ENCODE assay signal across 20 mouse cellular contexts in the genomic region with DNA sequence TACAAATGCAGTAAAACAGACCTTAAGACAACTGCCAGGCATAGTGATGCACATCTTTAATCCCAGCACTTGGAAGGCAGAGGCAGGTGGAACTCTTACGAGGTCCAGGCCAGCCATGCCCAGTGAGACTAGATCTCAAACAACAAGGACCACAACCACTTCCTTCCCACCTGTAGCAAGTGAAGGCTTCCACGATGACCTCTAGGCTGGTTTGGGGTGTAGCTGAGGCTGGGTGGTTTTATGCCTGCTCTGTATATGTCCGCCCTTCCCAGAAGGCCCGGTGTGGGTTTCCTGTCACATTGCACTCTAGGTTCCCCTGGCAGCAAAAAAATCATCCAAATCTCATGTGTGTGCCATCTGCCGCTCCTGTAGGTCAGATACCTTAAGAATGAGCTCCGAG. TPM values are rescaled to one million over a fixed set of nuclear protein-coding genes. Genes with fewer than 3 reads are reported as not detected.
DNase-seq lines count a peak whose midpoint lies in the region; ATAC-seq lines count a peak whose summit lies in the region.
"Had no signal": no experiment of that assay in that cellular context is flagged by ENCODE, and none has a peak within 500 bp of the region (broad histone marks: within the 10 kb centered on the region; RNA-seq: fewer than 3 reads in every experiment).

No protein-coding gene starts in this region.

- H3K9ac ChIP-seq in midbrain, embryonic 11.5 days (ENCODE audit: low read length): no peak overlapping the region
- H3K9ac ChIP-seq in midbrain, embryonic 15.5 days: no peak overlapping the region
- H3K9ac ChIP-seq: embryonic facial prominence, embryonic 12.5 days; forebrain, embryonic 15.5 days; heart, embryonic 12.5 days had no signal

- H3K4me3 ChIP-seq in midbrain, embryonic 11.5 days (ENCODE audit: low read depth, low read length): no peak overlapping the region
- H3K4me3 ChIP-seq in midbrain, embryonic 15.5 days: no peak overlapping the region
- H3K4me3 ChIP-seq: embryonic facial prominence, embryonic 12.5 days; forebrain, embryonic 15.5 days; heart, adult 2 months; heart, embryonic 12.5 days had no signal

- H3K27me3 ChIP-seq in midbrain, embryonic 11.5 days (ENCODE audit: control insufficient read depth, insufficient read depth, low read length): no peaks in the 10 kb centered on the region
- H3K27me3 ChIP-seq in midbrain, embryonic 15.5 days (replicated peaks): no peaks in the 10 kb centered on the region
- H3K27me3 ChIP-seq: embryonic facial prominence, embryonic 12.5 days; forebrain, embryonic 15.5 days; heart, embryonic 12.5 days had no signal

- ATAC-seq in midbrain, embryonic 11.5 days (ENCODE audit: low FRiP score): no peak
- no peak for ATAC-seq in midbrain, embryonic 15.5 days (replicated peaks)
- ATAC-seq: forebrain, embryonic 15.5 days; hindbrain, embryonic 16.5 days; inflammation-experienced regulatory T-cells, adult 6 months had no signal

- H3K9me3 ChIP-seq in midbrain, embryonic 11.5 days (ENCODE audit: control insufficient read depth, low read length): no peaks in the 10 kb centered on the region
- no peaks in the 10 kb centered on the region for H3K9me3 ChIP-seq in midbrain, embryonic 15.5 days
- H3K9me3 ChIP-seq: embryonic facial prominence, embryonic 12.5 days; forebrain, embryonic 15.5 days; heart, embryonic 12.5 days had no signal

- peak; percentile 83 for DNase-seq in heart, adult 11 months
- DNase-seq in heart, adult 9 months (ENCODE audit: low spot score in 2 of 2): no peak
- peak; percentile 71 for DNase-seq in midbrain, embryonic 11.5 days (ENCODE audit: low spot score, missing footprints)
- DNase-seq in naive thymus-derived CD4-positive, alpha-beta T cell, adult 2 months (ENCODE audit: low read depth): peak; percentile 35
- no peak for DNase-seq in gastrocnemius, postnatal 25 days
- DNase-seq: adrenal gland, postnatal 10 days; cerebellum, adult 2 months; cerebellum, postnatal 14 days; heart, adult 2 months had no signal

- H3K4me1 ChIP-seq in midbrain, embryonic 11.5 days (ENCODE audit: control insufficient read depth, insufficient read depth, low read length): peaks cover 4% of the 10 kb centered on the region
- H3K4me1 ChIP-seq in midbrain, embryonic 15.5 days: peaks cover 15% of the 10 kb centered on the region

- no peak overlapping the region for H3K4me2 ChIP-seq in midbrain, embryonic 11.5 days
- no peak overlapping the region for H3K4me2 ChIP-seq in midbrain, embryonic 15.5 days
- H3K4me2 ChIP-seq: embryonic facial prominence, embryonic 12.5 days; forebrain, embryonic 15.5 days; heart, embryonic 12.5 days had no signal

- no peak overlapping the region for H3K27ac ChIP-seq in midbrain, embryonic 11.5 days (ENCODE audit: low read depth, low read length)
- no peak overlapping the region for H3K27ac ChIP-seq in midbrain, embryonic 15.5 days
- H3K27ac ChIP-seq: embryonic facial prominence, embryonic 12.5 days; forebrain, embryonic 15.5 days; heart, adult 2 months had no signal

- 95% methylated on average over 6 of the region's 6 CpGs for WGBS in midbrain, embryonic 11.5 days
- WGBS in midbrain, embryonic 15.5 days: 96% methylated on average over 6 of the region's 6 CpGs

- H3K36me3 ChIP-seq in midbrain, embryonic 11.5 days (ENCODE audit: control insufficient read depth, insufficient read depth, low read length): no peaks in the 10 kb centered on the region
- no peaks in the 10 kb centered on the region for H3K36me3 ChIP-seq in midbrain, embryonic 15.5 days (replicated peaks)
- H3K36me3 ChIP-seq: embryonic facial prominence, embryonic 12.5 days; forebrain, embryonic 15.5 days; heart, embryonic 12.5 days had no signal

RNA-seq across cellular contexts. Expression of a gene that starts 1.9 kb away (rescaled TPM):
- polyA plus RNA-seq in midbrain, embryonic 11.5 days (2014; fragmentation: Nextera tagmentation; extraction: Ambion mirVana): 0.90 and 1.5 TPM in 2 replicates
- 1.7 and 2.3 TPM in 2 replicates for polyA plus RNA-seq in midbrain, embryonic 15.5 days (2015; fragmentation: Nextera tagmentation; extraction: Ambion mirVana)
- not detected for total RNA-seq in gastrocnemius, postnatal 25 days (2021)
- total RNA-seq: ES-E14; gastrocnemius, adult 8-10 months; gastrocnemius, postnatal 4 days; heart, postnatal 25 days had no signal
- polyA plus RNA-seq: heart, embryonic 16.5 days; inflammation-experienced regulatory T-cells, adult 6 months had no signal

RNA-seq across cellular contexts. Expression of a gene that starts 26.4 kb away (rescaled TPM):
- 19.8 and 20.7 TPM in 2 replicates for polyA plus RNA-seq in midbrain, embryonic 11.5 days (2014; fragmentation: Nextera tagmentation; extraction: Ambion mirVana)
- polyA plus RNA-seq in midbrain, embryonic 15.5 days (2015; fragmentation: Nextera tagmentation; extraction: Ambion mirVana): 27.3 and 27.7 TPM in 2 replicates
- 1 to 10 TPM; 8.4 to 9.4 TPM for total RNA-seq in gastrocnemius, postnatal 25 days (2021)

RNA-seq across cellular contexts. Expression of a gene that starts 53.7 kb away (rescaled TPM):
- 250 and 266 TPM in 2 replicates for polyA plus RNA-seq in midbrain, embryonic 11.5 days (2014; fragmentation: Nextera tagmentation; extraction: Ambion mirVana)
- polyA plus RNA-seq in midbrain, embryonic 15.5 days (2015; fragmentation: Nextera tagmentation; extraction: Ambion mirVana): 161 and 162 TPM in 2 replicates
- total RNA-seq in gastrocnemius, postnatal 25 days (2021): 10 to 100 TPM; 26.9 to 31.0 TPM

Comparison
In these comparisons a context has a peak if more than half of its experiments do, and no peak if none do; other contexts are left out.
1. DNase-seq: peak in heart, adult 11 months (single experiment), midbrain, embryonic 11.5 days (single experiment) and naive thymus-derived CD4-positive, alpha-beta T cell, adult 2 months (single experiment); none in heart, adult 9 months (0 of 2) and gastrocnemius, postnatal 25 days (single experiment).